Mouse (Mus musculus) myocyte (in vitro differentiated cells): ENCODE data around the gene Ccdc38. TPM values are rescaled to one million over a fixed set of nuclear protein-coding genes. Genes with fewer than 3 reads are reported as not detected.

ENCODE experiments used
- polyA plus RNA-seq: library from polyadenylated mRNA; unstranded; fragments of >200 nt; fragmentation: generic; extraction: Trizol; gene quantifications from one replicate; pipeline ENCODE4 v1.2.1, GENCODE M21; 2012; ENCODE audit warnings: missing spikeins

The Ccdc38 gene
- polyA plus RNA-seq, 1 experiment: 0.05 TPM

Other genes starting within 250 kb of the Ccdc38 start
- gene Elk3, start 229.5 kb upstream of the Ccdc38 start, polyA plus RNA-seq: 28.4 TPM
- 73.9 TPM for gene Lta4h, start 87.2 kb upstream of the Ccdc38 start, polyA plus RNA-seq
- gene Hal, start 51.9 kb upstream of the Ccdc38 start, polyA plus RNA-seq: 0.11 TPM
- gene Amdhd1, start 599 bp upstream of the Ccdc38 start, polyA plus RNA-seq: 0.14 TPM
- 156 TPM for gene Snrpf, start 49.1 kb downstream of the Ccdc38 start, polyA plus RNA-seq
- 3.0 TPM for gene Ntn4, start 100.0 kb downstream of the Ccdc38 start, polyA plus RNA-seq